Mouse (Mus musculus) G1E (cell line): ENCODE measurements at regions not wholly inside any gene's neighbourhood (a gene's known extent, or its start where the extent isn't known, plus 50 kb on each side); places are given as distances from the start of the nearest gene placed in this dataset.

ENCODE experiments used
- CTCF ChIP-seq: IDR thresholded peaks from 2 replicates; pipeline ENCODE4 v1.5.1; 2012; ENCODE audit warnings: low read depth, low read length, inconsistent platforms, mixed read lengths
- GATA1 ChIP-seq: IDR thresholded peaks from 2 replicates; pipeline ENCODE4 v1.6.1; 2012; ENCODE audit warnings: borderline replicate concordance, low read length, inconsistent platforms, mixed read lengths
- GATA2 ChIP-seq: IDR thresholded peaks from 2 replicates; pipeline ENCODE4 v1.6.1; 2012; ENCODE audit warnings: low read depth, low read length, inconsistent platforms, borderline replicate concordance
- POLR2AphosphoS5 ChIP-seq: IDR thresholded peaks from 2 replicates; pipeline ENCODE4 v1.6.1; 2012; ENCODE audit warnings: low read depth, low read length, inconsistent platforms; ENCODE audit not compliant: insufficient replicate concordance
- TAL1 ChIP-seq: conservative IDR thresholded peaks from 2 replicates; pipeline ENCODE4 v1.6.1; 2012; ENCODE audit warnings: low read depth, low read length, inconsistent platforms, mixed read lengths

- no peak for TF ChIP-seq CTCF
- TF ChIP-seq TAL1: no peak
- no peak for TF ChIP-seq GATA2
- no peak for TF ChIP-seq POLR2AphosphoS5
- TF ChIP-seq GATA1: no peak
These were observed 95.2 kb upstream of the Id4 start for GRCm38 (mm10) chr13:48165838-48166237.
